Comparison of ENCODE assay signal across 9 mouse cellular contexts in genomic region chr9:44489651-44490085, GRCm38 (mm10). TPM values are rescaled to one million over a fixed set of nuclear protein-coding genes. Genes with fewer than 3 reads are reported as not detected.
DNase-seq lines count a peak whose midpoint lies in the region; ATAC-seq and TF ChIP-seq lines count a peak whose summit lies in the region.
"Had no signal": no experiment of that assay in that cellular context is flagged by ENCODE, and none has a peak within 500 bp of the region (broad histone marks: within the 10 kb centered on the region; RNA-seq: fewer than 3 reads in every experiment).

No protein-coding gene starts in this region.

- TF ChIP-seq POLR2A in heart, adult 2 months (IDR thresholded peaks at IDR 0.05; ENCODE audit: insufficient read depth, low read depth, low read length) = no peak

- H3K4me1 ChIP-seq in heart, adult 2 months (ENCODE audit: control insufficient read depth, insufficient read depth, low read length) = peaks cover 55% of the 10 kb centered on the region
- H3K4me1 ChIP-seq in brown adipose tissue, adult 24 weeks (ENCODE audit: control insufficient read depth, insufficient read depth, insufficient read length, low read length) = peaks cover 57% of the 10 kb centered on the region
- peaks cover 89% of the 10 kb centered on the region for H3K4me1 ChIP-seq in forebrain, embryonic 16.5 days (replicated peaks; ENCODE audit: control insufficient read depth, insufficient read depth, low read length)

- no peaks in the 10 kb centered on the region for H3K9me3 ChIP-seq in forebrain, embryonic 16.5 days (ENCODE audit: control insufficient read depth, low read length)
- H3K9me3 ChIP-seq: G1E had no signal

- ATAC-seq in forebrain, embryonic 16.5 days = 0 out of 2 replicates have a peak, but pooled peaks have one; percentile 8

- no peaks in the 10 kb centered on the region for H3K79me2 ChIP-seq in heart, adult 2 months (replicated peaks; ENCODE audit: control insufficient read depth, insufficient read depth, low read length)

- 0 out of 2 replicates have a peak, but pooled peaks have one; percentile 6 for TF ChIP-seq CTCF in heart, adult 2 months (IDR thresholded peaks at IDR 0.05)

- 11% methylated on average over 17 of the region's 17 CpGs for WGBS in heart, adult 2 months
- 3% methylated on average over 17 of the region's 17 CpGs for WGBS in forebrain, embryonic 16.5 days

- peak overlapping the region; percentile 88 for H3K4me2 ChIP-seq in forebrain, embryonic 16.5 days (ENCODE audit: low read length)

- no peak for TF ChIP-seq EP300 in heart, adult 2 months (IDR thresholded peaks at IDR 0.05; ENCODE audit: insufficient read depth, low read depth, low read length)

- H3K9ac ChIP-seq in heart, adult 2 months (ENCODE audit: low read depth, low read length) = no peak overlapping the region; the same call in 1 of the 2 replicates
- peak overlapping the region; percentile 40; the same call in 1 of the 2 replicates for H3K9ac ChIP-seq in forebrain, embryonic 16.5 days (replicated peaks; ENCODE audit: low read depth, low read length)

- intact Hi-C loops in heart, adult 2 months (cut with DNase I) = loop anchor here (5.0 to 10.0 kb wide), 2 partner anchors 243 to 405 kb away; no protein-coding TSS in a partner anchor
- intact Hi-C loops in heart, postnatal 25 days (cut with DNase I) = no loop called here

- no peaks in the 10 kb centered on the region for H3K27me3 ChIP-seq in heart, adult 2 months (ENCODE audit: control insufficient read depth, insufficient read depth, low read length)
- H3K27me3 ChIP-seq in forebrain, embryonic 16.5 days (replicated peaks; ENCODE audit: control insufficient read depth, insufficient read depth, low read length) = no peaks in the 10 kb centered on the region

- no peak overlapping the region; the same call in 1 of the 2 replicates for H3K4me3 ChIP-seq in heart, adult 2 months
- H3K4me3 ChIP-seq in brown adipose tissue, adult 24 weeks (ENCODE audit: insufficient read depth, low read depth, low read length) = peak overlapping the region; percentile 40
- peak overlapping the region; percentile 14 for H3K4me3 ChIP-seq in forebrain, embryonic 16.5 days (replicated peaks; ENCODE audit: low read length)

- DNase-seq in heart, adult 2 months = peak; percentile 50 to 56
- DNase-seq in heart, postnatal 25 days (ENCODE audit: low spot score) = no peak
- DNase-seq in kidney, adult 9 months = peak; percentile 43
- peak; percentile 38 for DNase-seq in lung, postnatal 36 days
- no peak for DNase-seq in thymus, postnatal 0 days (ENCODE audit: low spot score)
- DNase-seq in layer of hippocampus, adult 18-20 months (ENCODE audit: low spot score in 2 of 2) = no peak

- H3K27ac ChIP-seq in heart, adult 2 months = peak overlapping the region; percentile 93
- peak overlapping the region; percentile 96 for H3K27ac ChIP-seq in brown adipose tissue, adult 24 weeks (replicated peaks; ENCODE audit: low read depth, low read length)
- H3K27ac ChIP-seq in forebrain, embryonic 16.5 days (ENCODE audit: low read length) = peak overlapping the region; percentile 80

- peaks cover 7% of the 10 kb centered on the region for H3K36me3 ChIP-seq in heart, adult 2 months (ENCODE audit: control insufficient read depth, insufficient read depth, low read length)
- no peaks in the 10 kb centered on the region for H3K36me3 ChIP-seq in forebrain, embryonic 16.5 days (ENCODE audit: control insufficient read depth, insufficient read depth)
- H3K36me3 ChIP-seq: G1E had no signal

RNA-seq across cellular contexts. Expression of gene Bcl9l, which starts 7.0 kb away (rescaled TPM):
- total RNA-seq in heart, adult 2 months (2021) = 10 to 100 TPM; 44.5 to 58.7 TPM
- polyA plus RNA-seq in heart, adult 2 months (2012; rRNA removed) = 15.3 and 21.5 TPM in 2 replicates
- 10 to 100 TPM; 44.9 to 57.6 TPM for total RNA-seq in heart, postnatal 25 days (2021)
- 19.2 and 24.4 TPM in 2 replicates for polyA plus RNA-seq in brown adipose tissue, adult 24 weeks (2012; ENCODE audit: insufficient read depth, insufficient read length, missing spikeins)
- polyA plus RNA-seq in forebrain, embryonic 16.5 days (2015; fragmentation: Nextera tagmentation; extraction: Ambion mirVana) = 13.8 and 15.0 TPM in 2 replicates
- 3.2 and 4.4 TPM in 2 replicates for polyA plus RNA-seq in thymus, postnatal 0 days (2015; fragmentation: Nextera tagmentation; extraction: Ambion mirVana)
- total RNA-seq in layer of hippocampus, adult 18-20 months (2021) = 10 to 100 TPM; 64.0 to 72.3 TPM

RNA-seq across cellular contexts. Expression of gene Upk2, which starts 34.9 kb away (rescaled TPM):
- not detected for total RNA-seq in heart, adult 2 months (2021)
- 0.47 and 0.53 TPM in 2 replicates for polyA plus RNA-seq in heart, adult 2 months (2012; rRNA removed)
- total RNA-seq in heart, postnatal 25 days (2021) = not detected
- polyA plus RNA-seq in brown adipose tissue, adult 24 weeks (2012; ENCODE audit: insufficient read depth, insufficient read length, missing spikeins) = not detected in 2 replicates
- not detected in 2 replicates for polyA plus RNA-seq in forebrain, embryonic 16.5 days (2015; fragmentation: Nextera tagmentation; extraction: Ambion mirVana)
- 0.69 and 1.5 TPM in 2 replicates for polyA plus RNA-seq in thymus, postnatal 0 days (2015; fragmentation: Nextera tagmentation; extraction: Ambion mirVana)
- total RNA-seq in layer of hippocampus, adult 18-20 months (2021) = not detected
- total RNA-seq: G1E had no signal
- polyA plus RNA-seq: G1E had no signal

RNA-seq across cellular contexts. Expression of gene Foxr1, which starts 48.7 kb away (rescaled TPM):
- not detected for total RNA-seq in heart, adult 2 months (2021)
- not detected in 2 replicates for polyA plus RNA-seq in heart, adult 2 months (2012; rRNA removed)
- not detected for total RNA-seq in heart, postnatal 25 days (2021)
- not detected in 2 replicates for polyA plus RNA-seq in brown adipose tissue, adult 24 weeks (2012; ENCODE audit: insufficient read depth, insufficient read length, missing spikeins)
- polyA plus RNA-seq in forebrain, embryonic 16.5 days (2015; fragmentation: Nextera tagmentation; extraction: Ambion mirVana) = not detected in 2 replicates
- not detected in 2 replicates for polyA plus RNA-seq in thymus, postnatal 0 days (2015; fragmentation: Nextera tagmentation; extraction: Ambion mirVana)
- not detected for total RNA-seq in layer of hippocampus, adult 18-20 months (2021)
- polyA plus RNA-seq: G1E had no signal

Comparison
In these comparisons a context has a peak if more than half of its experiments do, and no peak if none do; other contexts are left out.
1. DNase-seq: peak in heart, adult 2 months (2 of 2), kidney, adult 9 months (single experiment) and lung, postnatal 36 days (single experiment); none in heart, postnatal 25 days (single experiment), thymus, postnatal 0 days (single experiment) and layer of hippocampus, adult 18-20 months (0 of 2).
2. Peak in every context shown above with its lines, with median percentiles within 50 percentile points of each other: H3K27ac ChIP-seq.